Mouse (Mus musculus) midbrain, embryonic 15.5 days (tissue): Measurements from ENCODE around the gene Vmn1r55. TPM values are rescaled to one million over a fixed set of nuclear protein-coding genes. Genes with fewer than 3 reads are reported as not detected.
"Not testable (repeated sequence)": the region's sequence is repeated elsewhere in the genome, so short reads cannot be mapped to it uniquely, and the experiment has no call there.

ENCODE experiments used
- ATAC-seq: fragments of 200-750 bp; cut with Nextera tagmentation; replicated peaks from 2 replicates; pipeline ENCODE4 v1.8.0; 2017; ENCODE audit warnings: moderate TSS enrichment
- H3K27ac ChIP-seq: fragments of 300-500 bp; sonication (generic); 2 replicates; pipeline ENCODE4 v1.5.1; 2015; ENCODE audit warnings: mild to moderate bottlenecking, inconsistent platforms
- H3K27me3 ChIP-seq: fragments of 300-500 bp; sonication (generic); replicated peaks from 2 replicates; pipeline ENCODE4 v1.6.1; 2015; ENCODE audit warnings: inconsistent platforms
- H3K36me3 ChIP-seq: fragments of 300-500 bp; sonication (generic); replicated peaks from 2 replicates; pipeline ENCODE4 v1.6.1; 2015; ENCODE audit warnings: inconsistent platforms
- H3K4me1 ChIP-seq: fragments of 300-500 bp; sonication (generic); 2 replicates; pipeline ENCODE4 v1.6.1; 2015; ENCODE audit warnings: inconsistent platforms
- H3K4me2 ChIP-seq: fragments of 300-500 bp; sonication (generic); 2 replicates; pipeline ENCODE4 v1.6.1; 2015; ENCODE audit warnings: inconsistent platforms, mild to moderate bottlenecking, moderate library complexity
- H3K4me3 ChIP-seq: fragments of 300-500 bp; sonication (generic); 2 replicates; pipeline ENCODE4 v1.5.1; 2015; ENCODE audit warnings: mild to moderate bottlenecking, inconsistent platforms
- H3K9ac ChIP-seq: fragments of 300-500 bp; sonication (generic); 2 replicates; pipeline ENCODE4 v1.6.1; 2015; ENCODE audit warnings: mild to moderate bottlenecking, inconsistent platforms
- H3K9me3 ChIP-seq: fragments of 300-500 bp; sonication (generic); 2 replicates; pipeline ENCODE4 v1.6.1; 2016; ENCODE audit warnings: inconsistent platforms
- WGBS: fragments of 180-500 bp; shearing (Covaris S2); methylation state at CpG from one replicate; pipeline ENCODE4 v1.1.7; 2015; ENCODE audit warnings: mixed read lengths; 5-methylcytosine and 5-hydroxymethylcytosine counted together
- microRNA-seq: library from miRNA; unstranded; fragments of <30 nt; microRNA quantifications from one replicate; pipeline ENCODE4, GENCODE M21; 2016
- polyA plus RNA-seq: library from polyadenylated mRNA; unstranded; fragments of >200 nt; fragmentation: Nextera tagmentation; extraction: Ambion mirVana; gene quantifications from 2 replicates; pipeline ENCODE4 v1.2.1, GENCODE M21; 2015

The Vmn1r55 gene
- polyA plus RNA-seq, 1 experiment from 2014 or later, result 0.03 TPM

DNA sequence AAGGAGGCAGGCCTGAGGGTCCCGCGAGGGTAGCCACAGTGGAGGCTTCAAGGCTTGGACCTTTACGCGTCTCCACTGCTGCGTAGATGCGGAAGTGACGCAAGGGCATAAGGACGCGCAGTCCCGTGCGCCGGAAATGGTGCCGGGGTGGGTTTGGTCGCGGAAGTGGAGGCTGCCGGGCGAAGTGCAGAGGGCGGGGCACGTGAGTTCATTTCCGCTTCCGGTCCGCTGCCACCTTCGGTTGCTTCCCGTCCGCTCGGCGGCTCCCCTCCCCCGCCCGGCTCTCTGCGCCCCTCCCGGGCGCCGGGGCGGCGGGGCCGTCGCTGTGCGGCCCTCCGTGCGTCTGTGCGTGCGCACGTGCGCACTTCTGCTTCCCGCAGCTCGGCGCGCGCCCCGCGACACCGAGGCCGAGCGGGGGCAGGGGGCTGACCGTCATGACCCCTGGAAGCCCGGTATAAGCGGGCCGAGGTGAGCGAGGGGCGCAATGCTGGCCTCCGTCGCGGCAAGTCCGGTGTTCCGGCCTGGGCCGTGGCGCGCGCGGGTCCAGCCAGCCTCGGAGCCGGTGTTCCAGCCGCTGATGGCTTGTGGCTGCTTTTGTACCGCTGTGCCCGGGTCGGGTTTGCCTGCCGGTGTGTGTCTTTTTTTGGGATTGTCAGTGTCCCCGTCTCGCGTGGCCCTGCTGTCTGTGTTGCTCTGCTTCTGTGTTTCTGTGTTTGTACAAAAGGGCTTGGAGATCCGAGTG lies 69.3 kb downstream of the Vmn1r55 start, which contains the start of gene Epn1:
Gene Epn1, plus strand, starts transcription at position 226 of the 742 bp plus-strand sequence.
- peaks cover 32% of the 10 kb centered on the region for H3K36me3 ChIP-seq

DNA sequence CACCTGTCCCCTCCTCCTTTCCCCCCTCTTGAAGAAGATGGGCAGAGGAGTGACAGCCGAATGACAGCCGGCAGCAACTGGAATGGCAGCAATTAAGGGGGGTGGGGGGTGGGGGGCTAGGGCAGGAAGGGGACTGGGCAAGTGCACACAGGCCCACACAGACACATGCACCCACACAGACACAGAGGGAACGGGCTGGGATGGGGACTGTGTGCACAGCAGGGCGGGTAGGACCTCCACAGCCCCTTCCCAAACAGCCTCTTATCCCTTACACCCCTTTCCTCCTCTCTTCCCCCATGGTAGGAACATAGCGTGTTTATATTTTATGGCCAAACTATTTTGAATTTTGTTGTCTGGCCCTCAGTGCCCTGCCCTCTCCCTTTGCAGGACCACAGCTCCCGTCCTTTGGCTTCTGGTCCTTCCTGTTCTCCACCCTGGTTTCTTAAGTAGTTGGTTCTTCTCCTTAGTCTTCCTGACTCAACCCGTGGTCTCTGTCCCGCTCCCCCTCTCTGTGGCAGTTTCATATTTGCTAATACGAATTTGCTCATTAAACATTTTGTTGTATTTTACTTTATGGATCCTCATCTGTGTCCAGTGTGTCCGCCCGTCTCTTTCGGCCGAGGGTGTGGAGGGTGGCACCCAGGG lies 70.0 kb downstream of the Vmn1r55 start:
- peaks cover 38% of the 10 kb centered on the region for H3K36me3 ChIP-seq
- H3K9ac ChIP-seq, H3K27me3 ChIP-seq, H3K9me3 ChIP-seq: not testable (repeated sequence)
- 48% methylated on average over 11 of the region's 13 CpGs for WGBS
- peak overlapping the region; percentile 84 for H3K4me2 ChIP-seq
- H3K27ac ChIP-seq, result peak overlapping the region; percentile 89
- peak overlapping the region; percentile 93 for H3K4me3 ChIP-seq
- H3K4me1 ChIP-seq, result peaks cover 26% of the 10 kb centered on the region
- peak; percentile 67 for ATAC-seq

More for the DNA sequence above, 69.3 kb downstream of the Vmn1r55 start, which contains the start of gene Epn1:
- peak within 1 kb of the TSS; percentile 89 for H3K27ac ChIP-seq
- H3K4me3 ChIP-seq, result peak within 1 kb of the TSS; percentile 93
- under 1% methylated on average over 78 of the region's 81 CpGs for WGBS
- peak within 1 kb of the TSS; percentile 95 for H3K9ac ChIP-seq
- H3K4me1 ChIP-seq, result peaks cover 26% of the 10 kb centered on the region
- H3K27me3 ChIP-seq, result no peaks in the 10 kb centered on the region
- H3K9me3 ChIP-seq, result no peaks in the 10 kb centered on the region
- peak; percentile 97 for ATAC-seq
- peak within 1 kb of the TSS; percentile 84 for H3K4me2 ChIP-seq

Small RNA genes lying within 50 kb of the gene (microRNA-seq; reads per million reads assigned to microRNA genes)
- gene Gm26217, result not detected

Other genes starting within 250 kb of the Vmn1r55 start
- 0.40 and 0.65 TPM in 2 replicates for gene Gm36210, start 243.2 kb downstream of the Vmn1r55 start, polyA plus RNA-seq
- gene Zfp628, start 234.5 kb downstream of the Vmn1r55 start, polyA plus RNA-seq, result 4.5 and 4.6 TPM in 2 replicates
- gene Nat14, start 227.6 kb downstream of the Vmn1r55 start, polyA plus RNA-seq, result 46.3 and 47.7 TPM in 2 replicates
- gene Ssc5d, start 223.9 kb downstream of the Vmn1r55 start, polyA plus RNA-seq, result 1.0 and 1.4 TPM in 2 replicates
- gene Sbk2, start 185.3 kb downstream of the Vmn1r55 start, polyA plus RNA-seq, result 0.29 TPM in 1 of 2 replicates, not detected in the other
- gene Sbk3, start 178.5 kb downstream of the Vmn1r55 start, polyA plus RNA-seq, result 0.32 and 0.41 TPM in 2 replicates
- gene Zfp579, start 153.5 kb downstream of the Vmn1r55 start, polyA plus RNA-seq, result 72.6 and 77.2 TPM in 2 replicates
- gene Zfp524, start 135.3 kb downstream of the Vmn1r55 start, polyA plus RNA-seq, result 7.1 and 7.7 TPM in 2 replicates
- gene Fiz1, start 135.0 kb downstream of the Vmn1r55 start, polyA plus RNA-seq, result 41.3 and 48.8 TPM in 2 replicates
- gene Gm44973, start 134.2 kb downstream of the Vmn1r55 start, polyA plus RNA-seq, result 1.2 TPM in 1 of 2 replicates, not detected in the other
- gene Zfp865, start 129.3 kb downstream of the Vmn1r55 start, polyA plus RNA-seq, result 8.0 and 8.4 TPM in 2 replicates
- 64.9 and 67.8 TPM in 2 replicates for gene Ccdc106, start 129.1 kb downstream of the Vmn1r55 start, polyA plus RNA-seq
- not detected in 2 replicates for gene 4632433K11Rik, start 115.6 kb downstream of the Vmn1r55 start, polyA plus RNA-seq
- 12.3 and 13.5 TPM in 2 replicates for gene Zfp784, start 111.2 kb downstream of the Vmn1r55 start, polyA plus RNA-seq
- gene Zfp580, start 98.1 kb downstream of the Vmn1r55 start, polyA plus RNA-seq, result 106 and 110 TPM in 2 replicates
- 103 and 107 TPM in 2 replicates for gene U2af2, start 87.5 kb downstream of the Vmn1r55 start, polyA plus RNA-seq
- gene Epn1, start 69.4 kb downstream of the Vmn1r55 start, polyA plus RNA-seq, result 119 and 124 TPM in 2 replicates
- gene Rfpl4, start 32.7 kb downstream of the Vmn1r55 start, polyA plus RNA-seq, result 0.14 TPM in 1 of 2 replicates, not detected in the other
- gene Rasl2-9, start 23.7 kb downstream of the Vmn1r55 start, polyA plus RNA-seq, result 0.28 and 0.63 TPM in 2 replicates
- gene Vmn1r56, start 47.1 kb upstream of the Vmn1r55 start, polyA plus RNA-seq, result not detected in 2 replicates
- gene Vmn1r57, start 68.8 kb upstream of the Vmn1r55 start, polyA plus RNA-seq, result not detected in 2 replicates
- not detected in 2 replicates for gene Gm5065, start 200.9 kb upstream of the Vmn1r55 start, polyA plus RNA-seq
- gene Nlrp2, start 201.4 kb upstream of the Vmn1r55 start, polyA plus RNA-seq, result not detected in 2 replicates